Mouse (Mus musculus) kidney, adult 10 weeks (tissue): ENCODE data around the gene Ing5. TPM values are rescaled to one million over a fixed set of nuclear protein-coding genes. Genes with fewer than 3 reads are reported as not detected.

Experiments used
- polyA plus RNA-seq: library from polyadenylated mRNA; stranded (reverse); fragments of 350-450 nt; fragmentation: Illumina TruSeq; extraction: RNeasy Lipid Tissue Mini Kit (QIAGEN cat#74804); gene quantifications from one replicate; pipeline ENCODE4 v1.2.3, GENCODE M21; 2014; ENCODE audit warnings: low read depth, low replicate concordance

Gene Ing5
- polyA plus RNA-seq = 7.7 TPM

DNA sequence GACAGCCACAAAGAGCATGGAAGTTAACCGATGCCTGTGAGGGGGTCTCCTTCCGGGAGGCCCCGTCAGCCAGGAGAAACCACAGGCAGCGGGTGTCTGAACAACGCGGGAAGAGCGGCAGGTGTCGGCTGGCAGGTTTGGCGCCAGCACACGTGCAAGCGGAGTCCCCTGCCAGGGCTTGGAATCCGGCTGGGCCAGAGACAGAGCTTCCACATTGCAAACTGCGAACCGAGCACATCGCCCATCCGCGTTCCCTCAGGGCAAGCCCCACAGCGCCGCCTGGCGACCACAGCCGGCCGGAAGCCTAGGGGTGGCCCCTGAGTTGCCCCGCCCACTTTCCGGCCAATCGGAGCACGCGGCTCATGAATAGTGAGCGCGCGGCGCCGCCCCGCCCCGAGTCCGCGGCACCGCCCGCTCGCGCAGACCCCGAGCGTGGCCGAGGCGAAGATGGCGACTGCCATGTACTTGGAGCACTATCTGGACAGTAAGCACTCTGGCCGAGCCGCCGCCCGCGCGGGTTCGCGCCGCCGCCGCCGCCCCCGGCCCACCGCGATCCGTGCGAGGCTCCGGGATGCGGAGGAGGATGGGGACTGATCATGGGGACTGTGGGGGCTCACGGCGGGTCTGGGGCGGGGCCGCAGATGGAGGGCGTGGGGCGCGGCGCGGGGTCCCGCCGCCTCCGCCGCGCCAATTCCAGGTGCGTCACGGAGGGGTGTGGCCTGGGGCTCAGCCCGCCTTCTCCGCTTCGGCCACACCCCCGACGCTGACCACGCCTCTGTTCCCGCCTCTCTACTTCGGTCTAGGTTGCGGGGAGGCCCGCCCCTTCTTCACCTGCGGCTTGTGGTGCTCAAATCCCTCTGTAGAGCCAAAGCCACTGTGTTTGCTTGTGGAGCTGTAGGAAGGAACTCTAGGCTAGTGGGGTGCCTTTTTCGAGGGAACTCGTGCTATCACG is at the start of gene Ing5:
Gene Ing5 (plus strand): TSS at position 410 of the 952 bp plus-strand sequence.

DNA sequence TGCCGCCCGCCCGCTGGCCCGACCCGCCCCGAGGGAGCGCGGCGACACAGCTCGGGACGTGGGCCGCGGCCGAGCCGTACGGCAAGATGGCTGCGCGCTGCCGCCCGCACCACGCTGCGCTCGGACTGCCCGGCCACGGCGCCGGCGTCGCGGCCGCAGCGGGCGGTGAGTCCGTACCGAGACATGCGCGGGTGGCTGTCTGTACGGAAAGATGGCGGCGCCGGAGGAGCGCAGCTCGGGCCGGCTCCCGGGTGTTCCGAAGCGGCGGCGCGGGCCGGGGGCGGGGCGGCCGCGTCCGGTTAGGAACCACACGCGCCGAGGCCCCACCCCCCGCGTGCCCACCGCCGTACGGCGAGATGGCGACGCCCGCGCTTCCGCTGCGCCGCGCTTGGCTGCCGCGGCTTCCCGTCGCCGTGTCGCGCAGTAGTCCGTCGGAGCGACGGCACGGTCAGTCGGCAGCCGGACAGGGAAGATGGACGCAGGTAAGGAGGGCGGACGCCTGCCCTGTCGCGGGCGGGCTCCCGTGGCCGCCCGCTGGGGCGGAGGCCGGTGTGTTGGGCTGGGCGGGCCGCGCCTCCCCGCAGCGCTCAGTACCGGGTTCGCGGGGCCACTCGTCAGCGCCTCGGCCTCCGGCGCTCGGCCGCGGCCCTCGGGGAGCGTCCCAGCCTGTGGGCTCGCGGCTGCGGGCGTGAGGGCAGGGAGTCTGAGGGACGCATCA is 49.0 kb upstream of the Ing5 start, which contains the start of gene Thap4:
Gene Thap4 (minus strand): TSS at position 292 of the 718 bp plus-strand sequence.

DNA sequence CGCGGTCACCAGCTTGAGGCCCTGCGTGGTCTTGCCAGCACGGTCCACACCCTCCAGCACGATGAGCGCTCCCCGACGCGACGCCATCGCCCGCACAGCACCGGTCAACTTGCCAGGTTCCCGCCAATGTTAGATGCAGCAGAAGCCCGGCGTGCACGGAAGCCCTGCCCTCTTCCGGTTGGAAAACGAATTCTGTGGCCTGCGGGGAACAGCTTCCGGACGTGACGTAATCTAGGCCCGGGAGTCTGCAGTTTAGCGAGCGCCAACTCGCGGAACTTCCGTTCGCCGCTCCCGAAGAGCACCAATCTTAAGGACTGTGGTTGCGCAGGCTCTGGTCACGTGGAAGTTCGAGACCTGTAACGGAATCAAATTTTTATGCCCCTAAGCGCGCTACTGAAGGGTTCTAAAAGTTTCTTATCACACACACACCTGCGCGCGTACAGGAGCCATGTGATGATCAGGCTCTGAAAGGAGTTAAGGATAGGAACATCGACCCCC is 2.0 kb upstream of the Ing5 start, which contains the start of gene Dtymk:
Gene Dtymk (minus strand): TSS at position 194 of the 498 bp plus-strand sequence.

DNA sequence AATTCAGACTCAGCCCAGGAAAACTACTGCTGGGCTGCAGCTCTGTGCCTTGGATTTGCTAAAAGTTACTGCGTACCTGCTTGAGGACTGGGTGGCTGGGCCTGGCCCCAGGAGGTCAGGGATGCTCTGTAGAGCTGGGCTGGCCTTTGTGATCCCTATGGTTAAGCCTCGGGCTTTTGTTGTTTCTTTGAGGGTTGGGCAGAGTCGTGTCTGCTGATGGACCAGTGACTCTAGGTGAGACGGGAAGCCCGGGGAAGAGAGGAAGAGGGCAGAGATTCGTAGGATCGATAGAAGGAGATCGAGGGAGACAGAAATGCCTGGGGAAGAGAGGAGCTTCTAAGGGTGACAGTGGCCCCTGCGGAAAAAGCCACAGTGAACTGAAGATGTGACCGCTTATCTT is 20.8 kb downstream of the Ing5 start, which contains the start of gene D2hgdh:
Gene D2hgdh (plus strand): TSS at position 301 of the 400 bp plus-strand sequence.

DNA sequence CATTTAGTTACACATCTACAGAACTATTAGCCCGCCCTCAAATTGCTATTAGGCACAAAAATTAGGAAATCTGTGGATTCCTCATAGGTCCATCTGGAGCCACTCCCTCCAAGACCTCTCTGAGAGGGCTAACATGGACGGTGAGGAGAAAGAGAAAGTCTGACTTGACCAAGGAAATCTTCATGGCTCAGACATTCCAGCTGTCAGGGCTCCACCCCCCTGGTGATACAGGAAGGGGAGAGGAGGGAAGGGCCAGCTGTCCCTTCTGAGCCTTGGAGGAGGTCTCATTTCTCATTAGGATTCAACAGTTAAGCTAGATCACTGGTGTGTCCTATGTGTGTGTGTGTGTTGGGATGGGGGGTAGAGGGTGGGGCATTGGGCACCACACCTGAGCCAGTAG is 57.3 kb downstream of the Ing5 start, which contains the start of gene Gal3st2:
Gene Gal3st2 (plus strand): TSS at position 259 of the 400 bp plus-strand sequence.

Other genes starting within 250 kb of the Ing5 start
- 9.8 TPM for gene Stk25, start 145.3 kb upstream of the Ing5 start, polyA plus RNA-seq
- gene Bok, start 118.3 kb upstream of the Ing5 start, polyA plus RNA-seq = 0.93 TPM
- 35.9 TPM for gene Atg4b, start 52.5 kb upstream of the Ing5 start, polyA plus RNA-seq
- gene Thap4, start 49.1 kb upstream of the Ing5 start, polyA plus RNA-seq = 35.2 TPM
- gene Dtymk, start 2.0 kb upstream of the Ing5 start, polyA plus RNA-seq = 25.7 TPM
- 26.7 TPM for gene D2hgdh, start 20.9 kb downstream of the Ing5 start, polyA plus RNA-seq
- gene Gal3st2, start 57.3 kb downstream of the Ing5 start, polyA plus RNA-seq = not detected
- gene Gal3st2b, start 114.3 kb downstream of the Ing5 start, polyA plus RNA-seq = not detected
- gene Gal3st2c, start 186.5 kb downstream of the Ing5 start, polyA plus RNA-seq = not detected
- gene Neu4, start 216.5 kb downstream of the Ing5 start, polyA plus RNA-seq = not detected
- not detected for gene Pdcd1, start 248.6 kb downstream of the Ing5 start, polyA plus RNA-seq